Mouse (Mus musculus) embryo, embryonic 11.5 days (tissue): ENCODE measurements around the gene Bckdhb.

Experiments used
- DNase-seq: peaks from one replicate; pipeline ENCODE4 v3.0.0-alpha.2; 2012; ENCODE audit warnings: low read depth, low spot score

Bckdhb gene

DNA sequence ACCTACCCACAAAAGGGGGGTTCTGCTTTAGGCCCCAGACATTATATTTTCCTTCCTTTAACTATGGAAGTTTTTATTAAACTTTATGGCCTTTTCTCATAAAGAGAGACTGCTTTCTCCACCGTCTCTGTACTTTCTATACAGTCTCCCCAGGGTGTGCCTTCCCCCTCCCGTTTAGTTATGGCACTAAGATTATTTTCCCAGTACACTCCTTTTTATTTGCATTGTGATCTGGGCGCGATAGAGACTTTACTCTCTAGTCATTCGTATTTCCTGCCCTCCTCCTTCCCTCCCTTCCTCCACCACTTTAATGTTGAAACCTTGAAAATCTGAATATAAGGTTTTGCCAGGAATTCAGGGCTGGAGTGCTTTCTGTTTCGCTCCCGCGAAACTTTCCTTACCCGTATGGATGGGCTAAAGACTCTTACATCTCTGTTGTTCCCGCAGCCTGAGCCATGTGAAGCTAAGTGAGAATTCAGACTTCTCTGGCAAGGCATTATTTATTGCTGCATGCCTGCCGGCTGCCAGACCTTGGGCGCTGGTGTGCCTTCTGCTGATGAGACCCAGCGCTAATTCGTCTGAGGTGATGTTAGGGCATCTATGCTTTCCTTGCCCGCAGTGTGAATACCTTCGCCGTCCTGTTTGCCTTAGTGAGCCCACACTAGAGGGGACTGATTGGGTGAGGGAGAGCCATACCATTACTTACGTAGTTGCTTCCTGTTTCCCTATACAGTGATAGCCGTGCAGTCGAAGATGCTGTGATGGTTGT lies 182.3 kb downstream of the Bckdhb start:
- no peak for DNase-seq

- no peak for DNase-seq
These were observed 183.6 kb downstream of the Bckdhb start for GRCm38 (mm10) chr9:84108534-84108933.

DNA sequence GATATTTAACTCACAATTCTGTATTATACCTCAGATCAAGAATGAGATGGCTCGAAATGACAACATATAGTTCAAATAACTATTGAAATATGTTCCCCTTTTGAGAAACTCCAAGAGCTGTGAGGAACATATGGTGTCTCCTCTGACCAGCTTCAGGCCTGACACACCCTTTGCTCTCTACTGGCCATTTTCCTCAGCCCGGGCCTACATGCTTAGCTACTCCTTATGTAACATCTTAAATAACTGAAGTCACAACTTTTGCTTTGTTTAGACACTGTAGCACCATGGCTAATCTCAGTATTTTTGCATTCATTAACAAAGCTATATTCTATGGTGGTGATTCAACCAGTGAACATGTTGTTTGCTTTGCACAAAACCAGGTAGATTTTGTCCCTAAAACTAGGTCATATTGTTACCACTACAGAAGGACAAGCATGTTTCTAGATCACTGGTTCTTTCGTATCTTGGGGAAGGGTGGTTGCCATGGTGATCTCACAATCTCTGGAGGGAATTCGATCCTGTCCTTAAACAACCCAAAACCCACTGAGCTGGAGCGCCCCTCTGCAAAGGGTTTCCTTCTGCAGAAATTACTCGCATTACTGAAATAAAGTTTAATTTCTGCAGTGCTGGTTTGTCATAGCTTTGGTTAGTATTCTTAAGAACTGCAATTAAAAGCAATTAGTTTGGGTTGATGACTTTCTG lies 185.0 kb downstream of the Bckdhb start:
- DNase-seq: no peak

GRCm38 (mm10) chr9:84110616-84111015 lies 185.7 kb downstream of the Bckdhb start:
- DNase-seq: no peak

DNA sequence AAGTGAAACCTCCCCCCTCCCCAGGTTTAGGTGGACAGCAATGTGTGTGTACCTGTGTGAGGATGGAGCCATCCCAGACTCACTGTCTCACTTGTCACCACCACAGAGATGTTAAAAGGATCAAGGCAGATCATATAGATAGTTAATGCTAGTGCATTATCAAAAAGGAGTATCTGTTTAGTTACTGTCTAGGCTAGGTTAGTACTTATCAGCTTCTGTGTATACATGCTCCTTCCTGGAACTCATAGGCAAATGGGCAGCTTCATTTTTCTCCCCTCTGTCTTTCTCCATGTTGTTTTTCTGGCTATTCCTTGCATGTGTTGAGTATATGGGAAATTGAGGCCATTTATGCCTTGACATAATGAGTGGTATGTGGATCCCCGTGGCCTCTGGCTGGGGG lies 187.4 kb downstream of the Bckdhb start:
- no peak for DNase-seq

GRCm38 (mm10) chr9:84112842-84113568 lies 188.1 kb downstream of the Bckdhb start:
- DNase-seq: no peak

DNA sequence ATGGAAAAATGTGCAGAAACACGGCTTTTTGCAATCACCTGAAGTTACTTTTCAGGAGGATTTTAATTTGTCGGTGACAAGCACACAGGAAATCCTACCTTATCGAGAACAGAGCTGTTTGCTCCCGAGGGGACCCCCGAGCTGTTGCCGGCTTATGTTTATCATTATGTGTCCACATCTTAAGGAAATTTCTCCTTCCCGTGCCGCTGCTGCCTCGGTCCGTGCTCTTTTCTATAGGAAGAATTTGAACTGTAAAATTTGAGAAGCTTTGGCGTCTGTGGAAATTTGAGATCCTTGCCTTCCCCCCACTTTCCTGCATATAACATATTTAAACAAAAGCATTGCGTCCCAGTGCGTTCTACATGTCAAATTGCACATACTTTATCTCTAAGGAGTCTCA lies 189.3 kb downstream of the Bckdhb start:
- DNase-seq: no peak

- DNase-seq: no peak
These were observed 192.4 kb downstream of the Bckdhb start for GRCm38 (mm10) chr9:84117337-84117736.

DNA sequence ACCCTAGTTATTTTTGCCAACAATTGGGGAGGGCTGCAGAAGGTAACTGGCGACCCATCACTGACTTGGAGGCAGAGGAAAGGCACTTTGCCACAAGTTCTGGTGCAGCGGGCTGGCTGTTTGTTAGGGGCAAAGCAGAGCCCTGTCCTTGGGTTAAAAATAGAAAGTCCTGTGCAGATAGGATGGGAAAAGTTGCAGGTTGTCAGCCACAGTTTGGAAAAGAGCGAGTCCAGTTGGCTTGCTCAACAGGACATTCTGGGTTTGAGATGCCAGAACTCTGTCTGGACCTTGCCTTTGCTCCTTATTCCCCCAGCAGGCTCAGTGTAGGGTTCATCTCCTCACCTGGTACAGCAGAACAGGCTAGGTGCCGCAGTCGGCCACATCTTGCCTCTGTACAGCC lies 200.1 kb downstream of the Bckdhb start:
- no peak for DNase-seq

DNA sequence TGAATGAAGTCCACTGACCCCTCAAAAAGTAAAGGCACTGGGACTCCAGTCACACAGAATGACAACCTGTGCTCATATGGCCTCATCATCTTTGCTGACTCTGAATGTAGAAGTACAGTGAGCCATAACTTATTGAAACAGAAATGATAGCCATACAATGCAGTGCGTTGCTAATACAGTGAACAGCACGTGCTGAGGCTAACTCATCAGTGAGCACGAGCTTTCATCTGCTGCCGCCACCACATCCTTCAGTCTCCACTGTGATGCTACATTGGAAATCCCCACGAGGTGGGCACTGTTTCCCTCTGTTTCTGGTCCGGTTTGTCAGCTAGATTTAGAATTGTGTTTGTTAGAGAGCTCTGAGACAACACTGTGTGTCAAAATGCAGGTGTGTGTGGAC lies 205.4 kb downstream of the Bckdhb start:
- no peak for DNase-seq

DNA sequence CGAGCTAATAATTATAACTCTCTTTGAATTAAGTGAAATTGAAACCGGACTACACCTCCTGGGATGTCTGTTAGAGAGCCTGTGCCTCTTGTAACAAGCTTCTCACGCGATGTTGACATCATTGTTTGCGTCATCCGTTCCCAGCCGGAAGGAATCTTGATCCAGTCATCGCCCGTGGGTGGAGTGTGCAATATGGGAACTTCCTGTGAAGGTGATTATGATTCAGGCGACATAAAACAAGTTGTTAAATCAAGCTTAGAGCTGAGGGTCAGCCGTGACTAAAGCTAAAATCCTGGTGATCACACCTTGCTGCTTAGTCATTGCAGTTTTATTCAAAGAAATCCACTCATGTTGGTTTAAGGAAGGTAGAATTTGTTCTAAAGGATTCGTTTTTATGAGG lies 210.1 kb downstream of the Bckdhb start:
- no peak for DNase-seq

DNA sequence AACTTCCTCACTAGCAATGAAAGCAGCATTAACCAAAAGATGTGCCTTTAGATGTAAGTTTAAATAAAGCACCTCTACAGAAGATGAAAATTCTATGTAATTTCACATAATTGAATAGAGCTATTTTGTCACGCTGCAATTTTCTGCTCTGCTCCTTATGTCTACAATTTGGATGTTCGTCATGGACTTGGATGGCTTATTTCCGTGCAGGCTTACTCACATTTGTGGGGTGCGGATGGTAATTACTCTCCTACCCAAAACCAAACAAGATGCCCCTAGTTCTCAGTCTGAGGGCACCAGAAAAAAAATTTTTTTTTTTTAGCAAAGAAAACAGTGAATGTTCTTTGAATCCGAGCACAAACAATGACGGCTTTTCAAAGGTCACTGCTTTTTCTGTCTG lies 212.2 kb downstream of the Bckdhb start:
- DNase-seq: no peak

- DNase-seq: no peak
These were observed 223.2 kb downstream of the Bckdhb start for GRCm38 (mm10) chr9:84148124-84148523.
